Mouse (Mus musculus): ENCODE measurements at regions not wholly inside any gene's neighbourhood (a gene's known extent, or its start where the extent isn't known, plus 50 kb on each side); places are given as distances from the start of the nearest gene placed in this dataset.

DNA sequence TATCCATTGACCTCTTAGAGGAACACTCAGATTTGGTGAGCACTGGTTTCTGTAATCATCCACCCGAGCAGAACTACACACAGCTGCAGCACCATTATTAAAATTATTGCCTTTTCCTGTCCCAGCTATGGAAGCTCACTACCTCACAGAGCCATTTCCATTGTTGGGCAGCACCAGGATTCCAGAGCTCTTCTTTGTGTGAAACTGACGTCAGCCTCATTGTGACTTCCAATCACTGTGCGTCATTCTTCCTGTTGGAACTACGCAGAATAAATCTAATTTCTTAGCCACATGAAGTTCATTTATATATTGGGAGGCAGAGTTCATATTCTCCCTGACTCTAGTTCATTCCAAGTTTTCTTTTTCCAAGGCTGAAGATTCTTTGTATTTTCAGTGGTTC, 83.0 kb upstream of the Ptger4 start:
- no peak for TF ChIP-seq CTCF (conservative IDR thresholded peaks at IDR 0.05; ENCODE audit: insufficient read depth, insufficient read length, low read depth, low read length)
- no peak for TF ChIP-seq POLR2A (IDR thresholded peaks at IDR 0.05; ENCODE audit: low read depth, low read length)
